Mouse (Mus musculus) ES-Bruce4 (cell line): ENCODE data around the gene Msmb. TPM values are rescaled to one million over a fixed set of nuclear protein-coding genes. Genes with fewer than 3 reads are reported as not detected.
"Not testable (repeated sequence)": the region's sequence is repeated elsewhere in the genome, so short reads cannot be mapped to it uniquely, and the experiment has no call there.

Source experiments
- H3K27ac ChIP-seq: 2 replicates; pipeline ENCODE4 v1.5.1; 2012; ENCODE audit warnings: low read length, inconsistent platforms; ENCODE audit not compliant: insufficient read depth
- H3K27me3 ChIP-seq: 2 replicates; pipeline ENCODE4 v1.6.1; 2012; ENCODE audit warnings: mild to moderate bottlenecking, low read length, inconsistent platforms; ENCODE audit not compliant: control insufficient read depth, poor library complexity, insufficient read depth, severe bottlenecking
- H3K36me3 ChIP-seq: 2 replicates; pipeline ENCODE4 v1.6.1; 2012; ENCODE audit warnings: inconsistent platforms, mild to moderate bottlenecking, low read length, moderate library complexity; ENCODE audit not compliant: control insufficient read depth, poor library complexity, insufficient read depth, severe bottlenecking
- H3K4me1 ChIP-seq: one replicate; pipeline ENCODE4 v1.8.1; 2011; ENCODE audit warnings: low read length; ENCODE audit not compliant: control insufficient read depth, insufficient read depth
- H3K4me3 ChIP-seq: 2 replicates; pipeline ENCODE4 v1.5.1; 2011; ENCODE audit warnings: low read depth, mild to moderate bottlenecking, low read length
- H3K9ac ChIP-seq: 2 replicates; pipeline ENCODE4 v1.6.1; 2012; ENCODE audit warnings: low read depth, mild to moderate bottlenecking, inconsistent platforms; ENCODE audit not compliant: poor library complexity, severe bottlenecking
- H3K9me3 ChIP-seq: replicated peaks from 2 replicates; pipeline ENCODE4 v1.6.1; 2012; ENCODE audit warnings: mild to moderate bottlenecking, low read length, inconsistent platforms; ENCODE audit not compliant: control insufficient read depth, poor library complexity, insufficient read depth, severe bottlenecking
- CTCF ChIP-seq: IDR thresholded peaks from one replicate; pipeline ENCODE4 v1.8.1; 2011; ENCODE audit warnings: low read depth, low read length
- EP300 ChIP-seq: IDR thresholded peaks from 2 replicates; pipeline ENCODE4 v1.6.1; 2011; ENCODE audit warnings: low read depth, low read length; ENCODE audit not compliant: insufficient read depth
- POLR2A ChIP-seq: IDR thresholded peaks from one replicate; pipeline ENCODE4 v1.8.1; 2011; ENCODE audit warnings: low read length; ENCODE audit not compliant: insufficient read depth
- polyA plus RNA-seq: library from polyadenylated mRNA; stranded (reverse); fragments of >200 nt; gene quantifications from 2 replicates; pipeline ENCODE4 v1.2.4, GENCODE M21; 2011; ENCODE audit warnings: low read depth; ENCODE audit not compliant: missing spikeins, insufficient read depth, insufficient read length

The Msmb gene
- polyA plus RNA-seq, 1 experiment, result not detected

DNA sequence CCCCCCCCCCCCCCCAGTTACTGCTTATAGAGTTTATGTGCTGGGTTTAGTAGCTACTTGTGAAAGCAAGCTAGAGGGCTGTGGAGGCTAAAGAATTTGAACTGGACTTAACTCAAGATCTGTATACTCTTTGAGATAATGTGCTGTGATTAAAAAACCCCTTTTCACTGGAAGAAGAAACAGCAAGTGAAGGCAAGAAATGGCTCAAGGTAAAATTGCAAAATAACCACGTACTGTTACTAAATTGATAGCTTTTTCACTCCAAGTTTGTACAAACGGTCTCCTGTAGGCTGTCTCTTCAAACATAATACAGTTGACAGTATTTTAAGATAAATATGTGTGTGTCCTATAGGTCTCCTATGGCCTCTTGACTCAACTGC lies 24.2 kb downstream of the Msmb start:
- Histone ChIP-seq H3K9me3 (no peaks in the 10 kb centered on the region), H3K36me3 (peaks cover 4% of the 10 kb centered on the region), H3K27me3 (no peaks in the 10 kb centered on the region), H3K9ac (peak overlapping the region; percentile 48), H3K27ac (no peak overlapping the region), H3K4me1 (no peaks in the 10 kb centered on the region), H3K4me3 (no peak overlapping the region)
- TF ChIP-seq POLR2A (no peak), CTCF (no peak), EP300 (no peak)

GRCm38 (mm10) chr14:32166840-32167239 lies 25.0 kb downstream of the Msmb start:
- Histone ChIP-seq H3K9ac (0 out of 2 replicates have a peak overlapping the region, but pooled peaks have one; percentile 48), H3K36me3 (peaks cover 9% of the 10 kb centered on the region), H3K27ac (no peak overlapping the region), H3K9me3 (no peaks in the 10 kb centered on the region), H3K4me3 (no peak overlapping the region), H3K27me3 (no peaks in the 10 kb centered on the region), H3K4me1 (no peaks in the 10 kb centered on the region)
- no peak for TF ChIP-seq CTCF
- TF ChIP-seq EP300, result no peak
- no peak for TF ChIP-seq POLR2A

DNA sequence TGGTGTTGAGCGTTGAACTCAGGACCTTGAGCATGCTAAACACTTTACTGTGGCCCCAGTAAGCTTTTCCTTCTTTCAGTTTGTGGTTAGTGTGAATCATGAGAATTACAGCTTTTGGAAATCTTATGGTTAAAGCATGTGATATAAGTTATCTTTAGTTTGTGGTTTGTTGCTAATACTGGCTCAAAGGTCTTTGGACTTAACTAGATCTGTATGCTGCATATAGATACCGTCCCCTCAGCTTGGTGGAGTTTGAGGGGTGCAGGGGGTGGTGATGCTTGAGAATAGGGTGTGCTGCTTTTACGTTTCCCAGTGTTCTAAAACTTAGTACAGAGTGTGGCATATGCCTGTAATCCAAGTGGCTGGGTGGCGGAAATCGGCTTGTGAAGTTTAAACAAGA lies 25.5 kb downstream of the Msmb start:
- TF ChIP-seq POLR2A (no peak), EP300 (no peak), CTCF (no peak)
- Histone ChIP-seq H3K9ac (no peak overlapping the region), H3K4me3 (no peak overlapping the region), H3K9me3 (no peaks in the 10 kb centered on the region), H3K4me1 (no peaks in the 10 kb centered on the region), H3K27me3 (no peaks in the 10 kb centered on the region), H3K27ac (no peak overlapping the region), H3K36me3 (peaks cover 10% of the 10 kb centered on the region)

- H3K27me3 ChIP-seq, result no peaks in the 10 kb centered on the region
- no peak overlapping the region for H3K9ac ChIP-seq
- H3K4me3 ChIP-seq, result no peak overlapping the region
- peaks cover 20% of the 10 kb centered on the region for H3K36me3 ChIP-seq
- H3K27ac ChIP-seq, result no peak overlapping the region
- no peaks in the 10 kb centered on the region for H3K9me3 ChIP-seq
- no peaks in the 10 kb centered on the region for H3K4me1 ChIP-seq
- TF ChIP-seq POLR2A, result no peak
- no peak for TF ChIP-seq CTCF
- no peak for TF ChIP-seq EP300
These were observed 26.9 kb downstream of the Msmb start for GRCm38 (mm10) chr14:32168653-32169231.

DNA sequence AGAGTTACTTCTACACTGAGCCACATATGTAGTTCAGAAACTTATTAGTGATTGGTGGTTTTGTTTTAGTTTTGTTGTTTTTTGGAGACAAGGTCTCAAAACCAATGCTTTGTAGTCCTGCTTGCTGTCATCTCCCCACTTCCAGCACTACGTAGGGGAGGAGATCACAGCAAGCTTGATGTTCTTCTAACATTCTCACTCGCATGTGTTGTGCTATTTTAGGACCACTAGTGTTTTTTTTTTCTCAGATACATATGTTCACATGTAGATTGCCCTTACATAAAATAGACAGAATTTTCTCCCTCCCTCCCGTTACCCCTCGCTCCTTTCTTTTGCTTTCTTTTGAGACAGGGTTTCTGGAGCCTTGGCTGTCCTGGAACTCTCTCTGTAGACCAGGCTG lies 28.3 kb downstream of the Msmb start:
- Histone ChIP-seq H3K36me3 (peaks cover 29% of the 10 kb centered on the region), H3K4me3 (no peak overlapping the region), H3K4me1 (no peaks in the 10 kb centered on the region), H3K27me3 (no peaks in the 10 kb centered on the region), H3K9ac (no peak overlapping the region), H3K9me3 (no peaks in the 10 kb centered on the region), H3K27ac (no peak overlapping the region)
- no peak for TF ChIP-seq POLR2A
- no peak for TF ChIP-seq CTCF
- TF ChIP-seq EP300, result no peak

DNA sequence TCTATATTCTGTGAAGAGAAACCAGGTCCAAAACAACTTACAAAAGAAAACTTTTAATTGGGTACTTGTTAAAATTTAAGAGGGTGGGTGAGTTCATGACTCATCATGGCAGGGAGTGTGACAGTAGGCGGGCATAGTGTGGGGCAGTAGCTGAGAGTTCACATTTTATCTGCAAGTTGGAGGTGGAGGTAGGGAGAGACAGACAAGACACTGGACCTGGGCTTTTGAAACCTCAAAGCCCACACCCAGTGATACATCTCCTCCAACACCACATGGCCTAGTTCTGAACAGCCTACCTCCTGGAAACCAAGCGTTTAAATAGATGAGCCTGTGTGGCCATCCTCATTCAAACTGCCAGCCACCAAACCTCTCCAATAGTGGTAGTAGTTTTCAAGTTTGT lies 33.5 kb downstream of the Msmb start:
- no peak overlapping the region for H3K27ac ChIP-seq
- H3K36me3 ChIP-seq, result peaks cover 46% of the 10 kb centered on the region
- no peak overlapping the region for H3K9ac ChIP-seq
- TF ChIP-seq POLR2A (no peak), EP300 (no peak), CTCF (no peak)
- H3K4me3 ChIP-seq, result no peak overlapping the region
- no peaks in the 10 kb centered on the region for H3K27me3 ChIP-seq
- no peaks in the 10 kb centered on the region for H3K9me3 ChIP-seq
- no peaks in the 10 kb centered on the region for H3K4me1 ChIP-seq

DNA sequence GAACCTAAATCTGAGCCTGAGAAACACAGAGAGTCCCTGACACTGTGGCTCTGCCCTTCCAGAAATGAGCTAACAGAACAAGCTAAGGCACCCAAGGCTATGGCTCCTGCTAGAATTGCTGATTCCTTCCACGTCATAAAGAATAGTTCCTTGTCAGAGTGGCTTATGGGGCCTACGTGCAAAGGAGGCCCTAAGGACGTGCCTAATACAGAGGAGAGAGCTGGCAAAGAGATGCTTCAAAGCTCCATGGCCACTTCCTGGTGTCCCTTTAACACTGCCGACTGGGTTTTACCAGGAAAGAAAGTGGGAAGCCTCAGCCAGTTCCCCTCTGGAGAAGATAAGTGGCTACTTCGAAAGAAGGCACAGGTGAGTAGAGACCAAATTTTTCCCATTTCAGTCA lies 34.8 kb downstream of the Msmb start:
- not testable (repeated sequence) for H3K9me3 ChIP-seq, H3K4me1 ChIP-seq, H3K4me3 ChIP-seq, H3K27ac ChIP-seq, H3K27me3 ChIP-seq, H3K9ac ChIP-seq
- H3K36me3 ChIP-seq, result peaks cover 44% of the 10 kb centered on the region
